Mouse (Mus musculus) hindbrain, embryonic 13.5 days (tissue): ENCODE data around the gene Notch3. TPM values are rescaled to one million over a fixed set of nuclear protein-coding genes. Genes with fewer than 3 reads are reported as not detected.

Experiments
- ATAC-seq: fragments of 200-750 bp; cut with Nextera tagmentation; 2 replicates; pipeline ENCODE4 v1.8.0; 2017; ENCODE audit warnings: moderate TSS enrichment; ENCODE audit not compliant: low FRiP score
- H3K27ac ChIP-seq: fragments of 300-500 bp; sonication (generic); 2 replicates; pipeline ENCODE4 v1.5.1; 2015; ENCODE audit warnings: inconsistent platforms, mild to moderate bottlenecking, moderate library complexity
- H3K27me3 ChIP-seq: fragments of 300-500 bp; sonication (generic); 2 replicates; pipeline ENCODE4 v1.6.1; 2015; ENCODE audit warnings: mild to moderate bottlenecking, inconsistent platforms
- H3K36me3 ChIP-seq: fragments of 300-500 bp; sonication (generic); 2 replicates; pipeline ENCODE4 v1.6.1; 2015; ENCODE audit warnings: mild to moderate bottlenecking, inconsistent platforms
- H3K4me1 ChIP-seq: fragments of 300-500 bp; sonication (generic); replicated peaks from 2 replicates; pipeline ENCODE4 v1.6.1; 2015; ENCODE audit warnings: inconsistent platforms
- H3K4me2 ChIP-seq: fragments of 300-500 bp; sonication (generic); 2 replicates; pipeline ENCODE4 v1.6.1; 2015; ENCODE audit warnings: inconsistent platforms, mild to moderate bottlenecking, moderate library complexity
- H3K4me3 ChIP-seq: fragments of 300-500 bp; sonication (generic); 2 replicates; pipeline ENCODE4 v1.5.1; 2015; ENCODE audit warnings: mild to moderate bottlenecking, inconsistent platforms
- H3K9ac ChIP-seq: fragments of 300-500 bp; sonication (generic); 2 replicates; pipeline ENCODE4 v1.6.1; 2015; ENCODE audit warnings: mild to moderate bottlenecking, inconsistent platforms
- H3K9me3 ChIP-seq: fragments of 300-500 bp; sonication (generic); 2 replicates; pipeline ENCODE4 v1.6.1; 2016; ENCODE audit warnings: inconsistent platforms
- WGBS: fragments of 180-500 bp; shearing (Covaris S2); methylation state at CpG from one replicate; pipeline ENCODE4 v1.1.7; 2015; 5-methylcytosine and 5-hydroxymethylcytosine counted together
- polyA plus RNA-seq: library from polyadenylated mRNA; unstranded; fragments of >200 nt; fragmentation: Nextera tagmentation; extraction: Ambion mirVana; gene quantifications from 2 replicates; pipeline ENCODE4 v1.2.1, GENCODE M21; 2015

Notch3 gene
- polyA plus RNA-seq, 1 experiment from 2014 or later: 8.6 TPM

- H3K4me3 ChIP-seq: no peak overlapping the region
- ATAC-seq: no peak
Observed at GRCm38 (mm10) chr17:32189850-32190249, 23.2 kb upstream of the Notch3 start.

GRCm38 (mm10) chr17:32188863-32189636, 22.4 kb upstream of the Notch3 start, which contains the start of gene Ephx3:
TSS of gene Ephx3 (minus strand) at chr17:32189549.
- peak; percentile 69; the same call in 1 of the 2 replicates for ATAC-seq
- peak within 1 kb of the TSS; percentile 63 for H3K9ac ChIP-seq
- WGBS: 6% methylated on average over 42 of the region's 42 CpGs
- H3K9me3 ChIP-seq: no peaks in the 10 kb centered on the region
- H3K36me3 ChIP-seq: no peaks in the 10 kb centered on the region
- peak within 1 kb of the TSS; percentile 39 for H3K4me3 ChIP-seq
- H3K4me2 ChIP-seq: peak within 1 kb of the TSS; percentile 76
- peaks cover 17% of the 10 kb centered on the region for H3K4me1 ChIP-seq
- H3K27me3 ChIP-seq: peaks cover 26% of the 10 kb centered on the region
- no peak within 1 kb of the TSS for H3K27ac ChIP-seq

More at GRCm38 (mm10) chr17:32189850-32190249, 23.2 kb upstream of the Notch3 start:
- H3K4me1 ChIP-seq: peaks cover 17% of the 10 kb centered on the region
- H3K4me2 ChIP-seq: peak overlapping the region; percentile 76; the same call in 1 of the 2 replicates
- H3K27ac ChIP-seq: no peak overlapping the region
- H3K9ac ChIP-seq: no peak overlapping the region
- no peaks in the 10 kb centered on the region for H3K9me3 ChIP-seq
- H3K27me3 ChIP-seq: peaks cover 26% of the 10 kb centered on the region
- no peaks in the 10 kb centered on the region for H3K36me3 ChIP-seq
- 12% methylated on average over 5 of the region's 5 CpGs for WGBS

- H3K36me3 ChIP-seq: no peaks in the 10 kb centered on the region
- H3K4me3 ChIP-seq: no peak overlapping the region
- no peaks in the 10 kb centered on the region for H3K9me3 ChIP-seq
- no peak overlapping the region for H3K27ac ChIP-seq
- ATAC-seq: no peak
- peaks cover 25% of the 10 kb centered on the region for H3K4me1 ChIP-seq
- peaks cover under 1% of the 10 kb centered on the region; the same call in 1 of the 2 replicates for H3K27me3 ChIP-seq
- H3K4me2 ChIP-seq: no peak overlapping the region
- WGBS: 32% methylated on average over 8 of the region's 8 CpGs
- no peak overlapping the region for H3K9ac ChIP-seq
Observed at GRCm38 (mm10) chr17:32183017-32183416, 16.4 kb upstream of the Notch3 start.

GRCm38 (mm10) chr17:32179621-32180491, 13.2 kb upstream of the Notch3 start:
- Histone ChIP-seq H3K9me3 (no peaks in the 10 kb centered on the region), H3K27me3 (no peaks in the 10 kb centered on the region), H3K4me1 (peaks cover 25% of the 10 kb centered on the region), H3K36me3 (no peaks in the 10 kb centered on the region), H3K27ac (peak overlapping the region; percentile 88), H3K9ac (no peak overlapping the region), H3K4me2 (0 out of 2 replicates have a peak overlapping the region, but pooled peaks have one; percentile 1), H3K4me3 (no peak overlapping the region)
- 19% methylated on average over 11 of the region's 11 CpGs for WGBS
- ATAC-seq: peak; percentile 78

- Histone ChIP-seq H3K4me3 (no peak overlapping the region), H3K36me3 (no peaks in the 10 kb centered on the region), H3K27ac (no peak overlapping the region), H3K4me1 (peaks cover 25% of the 10 kb centered on the region), H3K27me3 (no peaks in the 10 kb centered on the region), H3K9me3 (no peaks in the 10 kb centered on the region), H3K4me2 (no peak overlapping the region), H3K9ac (no peak overlapping the region)
- ATAC-seq: no peak
- WGBS: 89% methylated on average over 4 of the region's 4 CpGs
Observed at GRCm38 (mm10) chr17:32176919-32177318, 10.3 kb upstream of the Notch3 start.

- 67% methylated on average over 7 of the region's 7 CpGs for WGBS
- Histone ChIP-seq H3K4me2 (no peak overlapping the region), H3K36me3 (no peaks in the 10 kb centered on the region), H3K9me3 (no peaks in the 10 kb centered on the region), H3K27me3 (no peaks in the 10 kb centered on the region), H3K4me1 (peaks cover under 1% of the 10 kb centered on the region; the same call in 1 of the 2 replicates), H3K27ac (no peak overlapping the region), H3K4me3 (no peak overlapping the region), H3K9ac (no peak overlapping the region)
- no peak for ATAC-seq
Observed at GRCm38 (mm10) chr17:32173166-32173565, 6.5 kb upstream of the Notch3 start.

GRCm38 (mm10) chr17:32172485-32172884, 5.8 kb upstream of the Notch3 start:
- no peaks in the 10 kb centered on the region for H3K27me3 ChIP-seq
- H3K9ac ChIP-seq: no peak overlapping the region
- WGBS: 81% methylated on average over 2 of the region's 2 CpGs
- no peak overlapping the region for H3K4me3 ChIP-seq
- H3K4me1 ChIP-seq: no peaks in the 10 kb centered on the region
- no peaks in the 10 kb centered on the region for H3K36me3 ChIP-seq
- ATAC-seq: no peak
- no peak overlapping the region for H3K27ac ChIP-seq
- H3K9me3 ChIP-seq: no peaks in the 10 kb centered on the region
- H3K4me2 ChIP-seq: no peak overlapping the region

GRCm38 (mm10) chr17:32169518-32170225, 3.0 kb upstream of the Notch3 start:
- H3K4me1 ChIP-seq: peaks cover 21% of the 10 kb centered on the region
- no peak overlapping the region for H3K9ac ChIP-seq
- no peak for ATAC-seq
- H3K27ac ChIP-seq: no peak overlapping the region
- 77% methylated on average over 4 of the region's 4 CpGs for WGBS
- H3K9me3 ChIP-seq: no peaks in the 10 kb centered on the region
- no peaks in the 10 kb centered on the region for H3K27me3 ChIP-seq
- H3K36me3 ChIP-seq: no peaks in the 10 kb centered on the region
- H3K4me3 ChIP-seq: no peak overlapping the region
- no peak overlapping the region for H3K4me2 ChIP-seq

GRCm38 (mm10) chr17:32165803-32166595, 653 bp downstream of the Notch3 start:
- under 1% methylated on average over 34 of the region's 43 CpGs for WGBS
- Histone ChIP-seq H3K4me2 (peak overlapping the region; percentile 85), H3K9ac (peak overlapping the region; percentile 79), H3K9me3 (no peaks in the 10 kb centered on the region), H3K27ac (peak overlapping the region; percentile 91), H3K4me1 (peaks cover 54% of the 10 kb centered on the region), H3K36me3 (no peaks in the 10 kb centered on the region), H3K4me3 (peak overlapping the region; percentile 54), H3K27me3 (no peaks in the 10 kb centered on the region)
- peak; percentile 73 for ATAC-seq

GRCm38 (mm10) chr17:32165266-32165802, 1.3 kb downstream of the Notch3 start:
- 1% methylated on average over 9 of the region's 9 CpGs for WGBS
- H3K9me3 ChIP-seq: no peaks in the 10 kb centered on the region
- H3K4me2 ChIP-seq: peak overlapping the region; percentile 85
- peak overlapping the region; percentile 54 for H3K4me3 ChIP-seq
- peak overlapping the region; percentile 91 for H3K27ac ChIP-seq
- peak; percentile 76 for ATAC-seq
- no peaks in the 10 kb centered on the region for H3K36me3 ChIP-seq
- H3K9ac ChIP-seq: peak overlapping the region; percentile 79
- peaks cover 54% of the 10 kb centered on the region for H3K4me1 ChIP-seq
- H3K27me3 ChIP-seq: no peaks in the 10 kb centered on the region

GRCm38 (mm10) chr17:32164780-32165179, 1.9 kb downstream of the Notch3 start:
- H3K27ac ChIP-seq: peak overlapping the region; percentile 91
- H3K4me3 ChIP-seq: no peak overlapping the region
- H3K9ac ChIP-seq: no peak overlapping the region
- no peaks in the 10 kb centered on the region for H3K36me3 ChIP-seq
- peak overlapping the region; percentile 27; the same call in 1 of the 2 replicates for H3K4me2 ChIP-seq
- ATAC-seq: no peak
- H3K4me1 ChIP-seq: peaks cover 54% of the 10 kb centered on the region
- H3K27me3 ChIP-seq: no peaks in the 10 kb centered on the region
- H3K9me3 ChIP-seq: no peaks in the 10 kb centered on the region
